Mouse (Mus musculus) hindlimb bud, embryonic 11.5 days (tissue): ENCODE results near the gene Msmp.
"Not testable (repeated sequence)": the region's sequence is repeated elsewhere in the genome, so short reads cannot be mapped to it uniquely, and the experiment has no call there.

Experiments
- DNase-seq: peaks from one replicate; pipeline ENCODE4 v3.0.0-alpha.2; 2012; ENCODE audit warnings: low read depth, low spot score; ENCODE audit errors: extremely low spot score

Msmp gene

GRCm38 (mm10) chr4:43596597-43596996, 12.3 kb upstream of the Msmp start:
- not testable (repeated sequence) for DNase-seq

- no peak for DNase-seq
Observed at GRCm38 (mm10) chr4:43593453-43593852, 9.2 kb upstream of the Msmp start.

GRCm38 (mm10) chr4:43591961-43592360, 7.7 kb upstream of the Msmp start:
- DNase-seq, result no peak

GRCm38 (mm10) chr4:43591543-43591942, 7.2 kb upstream of the Msmp start:
- DNase-seq, result no peak

- DNase-seq, result no peak
Observed at GRCm38 (mm10) chr4:43587681-43588080, 3.4 kb upstream of the Msmp start.

- no peak for DNase-seq
Observed at GRCm38 (mm10) chr4:43586411-43586810, 2.1 kb upstream of the Msmp start.

GRCm38 (mm10) chr4:43585682-43586081, 1.4 kb upstream of the Msmp start:
- no peak for DNase-seq

GRCm38 (mm10) chr4:43583421-43583820, 873 bp downstream of the Msmp start:
- DNase-seq, result no peak

GRCm38 (mm10) chr4:43582241-43582640, 2.1 kb downstream of the Msmp start:
- DNase-seq, result no peak

- no peak for DNase-seq
Observed at GRCm38 (mm10) chr4:43581381-43581780, 2.9 kb downstream of the Msmp start.

GRCm38 (mm10) chr4:43580721-43581120, 3.6 kb downstream of the Msmp start:
- DNase-seq, result no peak

GRCm38 (mm10) chr4:43579731-43580130, 4.6 kb downstream of the Msmp start:
- DNase-seq, result no peak

- no peak for DNase-seq
Observed at GRCm38 (mm10) chr4:43579256-43579655, 5.0 kb downstream of the Msmp start.

GRCm38 (mm10) chr4:43578376-43579204, 5.7 kb downstream of the Msmp start, which contains the start of the genes Rgp1 and Gba2:
Gene Rgp1 (plus strand): TSS chr4:43578715.
Gene Gba2 (minus strand): TSS chr4:43578873.
- no peak for DNase-seq

GRCm38 (mm10) chr4:43577237-43577881, 6.9 kb downstream of the Msmp start:
- DNase-seq, result no peak

- no peak for DNase-seq
Observed at GRCm38 (mm10) chr4:43575356-43575755, 8.9 kb downstream of the Msmp start.

- DNase-seq, result no peak
Observed at GRCm38 (mm10) chr4:43573561-43573960, 10.7 kb downstream of the Msmp start.

- no peak for DNase-seq
Observed at GRCm38 (mm10) chr4:43571395-43572045, 12.8 kb downstream of the Msmp start.

GRCm38 (mm10) chr4:43567140-43567539, 17.2 kb downstream of the Msmp start:
- no peak for DNase-seq

- no peak for DNase-seq
Observed at GRCm38 (mm10) chr4:43564231-43564630, 20.1 kb downstream of the Msmp start.

GRCm38 (mm10) chr4:43563601-43563875, 20.8 kb downstream of the Msmp start:
- no peak for DNase-seq
